Mouse (Mus musculus) gastrocnemius, adult 2 months (tissue): Measurements from ENCODE around the gene Prdm1. TPM values are rescaled to one million over a fixed set of nuclear protein-coding genes. Genes with fewer than 3 reads are reported as not detected.

Experiments
- DNase-seq: peaks from one replicate; pipeline ENCODE4 v3.0.0; 2022
- H3K27ac ChIP-seq: fragments of 200-600 bp; 2 replicates; pipeline ENCODE4 v1.8.1; 2022; ENCODE audit warnings: mild to moderate bottlenecking
- H3K4me3 ChIP-seq: fragments of 200-600 bp; 2 replicates; pipeline ENCODE4 v1.8.1; 2022; ENCODE audit warnings: mild to moderate bottlenecking, moderate library complexity
- CTCF ChIP-seq: fragments of 200-600 bp; IDR thresholded peaks from 2 replicates; pipeline ENCODE4 v1.8.1; 2022; ENCODE audit warnings: antibody characterized with exemption, mild to moderate bottlenecking, moderate library complexity
- intact Hi-C: fragments of 180-260 bp; cut with DNase I; formaldehyde crosslinking; loops from one replicate; pipeline ENCODE4 v1.15.1; 2025
- total RNA-seq, 2 experiments: library from RNA; stranded (reverse); gene quantifications; 2 replicates each; pipeline ENCODE4 v1.2.3; 2021

Gene Prdm1
- total RNA-seq, 2 experiments from 2014 or later = 0.10 to 0.39 TPM

- H3K27ac ChIP-seq = peak overlapping the region; percentile 63
- intact Hi-C loops = loop anchor here (5.0 kb wide), 4 partner anchors 68 to 588 kb away; partner anchors contain the start of gene Prdm1
- H3K4me3 ChIP-seq = peak overlapping the region; percentile 86
- TF ChIP-seq CTCF = no peak
- DNase-seq = no peak
Observed at GRCm38 (mm10) chr10:44459321-44460000, 68.8 kb downstream of the Prdm1 start.

DNA sequence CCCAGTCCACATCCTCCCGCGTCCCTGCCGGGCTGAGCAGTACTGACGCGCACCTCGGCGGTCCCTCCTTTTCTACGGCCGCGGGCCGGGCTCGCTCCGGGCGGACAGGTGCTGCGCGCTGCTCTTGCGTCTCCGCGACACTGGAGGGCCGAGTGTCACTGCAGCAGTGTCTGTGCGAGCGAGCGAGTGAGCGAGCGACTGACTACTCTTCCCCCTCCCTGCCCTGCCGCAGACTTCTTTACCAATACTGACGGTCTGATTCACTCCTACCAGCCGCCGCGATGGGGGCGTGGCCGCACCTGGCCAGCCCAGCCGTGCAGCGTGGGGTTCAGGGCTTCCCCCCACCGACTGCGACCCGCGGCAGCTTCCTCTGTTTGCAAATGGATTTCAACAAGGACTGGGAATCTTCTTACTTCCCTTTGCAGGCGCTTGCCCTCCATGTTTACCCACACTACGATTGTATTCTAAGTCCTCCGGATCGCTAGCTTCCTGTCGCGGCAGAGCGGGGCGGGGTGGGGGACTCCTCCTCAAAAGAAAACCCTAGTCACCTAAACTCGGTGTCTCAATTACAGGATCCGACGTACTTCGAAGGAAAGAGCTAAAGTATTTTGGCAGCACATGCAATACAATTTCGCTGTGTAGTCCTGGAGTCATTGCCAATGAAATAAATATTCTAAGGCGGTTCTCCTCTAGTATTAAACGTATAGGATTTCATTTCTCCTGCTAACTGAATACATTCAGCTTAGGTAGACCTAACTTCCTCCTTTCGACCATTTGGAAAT, 69.6 kb downstream of the Prdm1 start:
- intact Hi-C loops = loop anchor here (5.0 kb wide), 4 partner anchors 69 to 589 kb away; partner anchors contain the start of gene Prdm1
- DNase-seq = peak; percentile 75
- H3K4me3 ChIP-seq = peak overlapping the region; percentile 86
- TF ChIP-seq CTCF = peak; percentile 47
- peak overlapping the region; percentile 63 for H3K27ac ChIP-seq

DNA sequence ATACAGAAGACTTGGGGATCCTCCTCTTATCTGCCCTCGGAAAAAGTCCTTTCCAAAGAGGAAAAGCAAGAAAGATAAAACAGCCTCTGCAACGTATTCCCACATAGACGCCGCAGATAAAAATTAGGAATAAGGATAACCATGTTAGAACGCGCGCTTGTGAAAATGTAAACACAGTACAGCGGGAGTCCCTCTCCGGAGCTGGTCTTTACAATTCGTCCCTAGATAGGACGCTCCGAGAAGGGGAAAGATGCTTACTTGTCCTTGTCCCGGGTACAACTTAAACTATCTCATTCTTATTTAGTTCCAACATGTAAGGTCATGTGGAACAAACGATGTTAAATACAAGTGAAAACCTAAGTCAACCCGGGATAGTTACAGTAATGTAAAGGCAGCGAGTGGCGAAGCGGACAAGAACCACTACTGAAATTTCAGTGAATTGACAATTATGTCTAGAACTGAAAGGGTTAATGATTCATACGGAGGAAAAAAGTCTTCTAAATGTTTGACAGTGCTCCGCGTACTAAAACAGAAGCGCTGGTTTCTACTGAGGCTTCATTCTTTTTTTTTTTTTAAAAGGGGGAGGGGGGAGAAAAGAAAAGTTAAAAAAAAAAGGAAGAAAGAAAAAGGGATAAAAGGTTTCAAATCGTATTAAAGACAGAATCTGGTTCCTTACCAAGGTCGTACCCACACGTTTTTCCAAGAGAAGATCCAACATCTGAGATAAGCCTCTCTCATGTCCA, 70.3 kb downstream of the Prdm1 start:
- intact Hi-C loops = loop anchor here (5.0 kb wide), 4 partner anchors 69 to 589 kb away; partner anchors contain the start of gene Prdm1
- Histone ChIP-seq H3K4me3 (peak overlapping the region; percentile 86), H3K27ac (peak overlapping the region; percentile 67)
- no peak for TF ChIP-seq CTCF
- no peak for DNase-seq

DNA sequence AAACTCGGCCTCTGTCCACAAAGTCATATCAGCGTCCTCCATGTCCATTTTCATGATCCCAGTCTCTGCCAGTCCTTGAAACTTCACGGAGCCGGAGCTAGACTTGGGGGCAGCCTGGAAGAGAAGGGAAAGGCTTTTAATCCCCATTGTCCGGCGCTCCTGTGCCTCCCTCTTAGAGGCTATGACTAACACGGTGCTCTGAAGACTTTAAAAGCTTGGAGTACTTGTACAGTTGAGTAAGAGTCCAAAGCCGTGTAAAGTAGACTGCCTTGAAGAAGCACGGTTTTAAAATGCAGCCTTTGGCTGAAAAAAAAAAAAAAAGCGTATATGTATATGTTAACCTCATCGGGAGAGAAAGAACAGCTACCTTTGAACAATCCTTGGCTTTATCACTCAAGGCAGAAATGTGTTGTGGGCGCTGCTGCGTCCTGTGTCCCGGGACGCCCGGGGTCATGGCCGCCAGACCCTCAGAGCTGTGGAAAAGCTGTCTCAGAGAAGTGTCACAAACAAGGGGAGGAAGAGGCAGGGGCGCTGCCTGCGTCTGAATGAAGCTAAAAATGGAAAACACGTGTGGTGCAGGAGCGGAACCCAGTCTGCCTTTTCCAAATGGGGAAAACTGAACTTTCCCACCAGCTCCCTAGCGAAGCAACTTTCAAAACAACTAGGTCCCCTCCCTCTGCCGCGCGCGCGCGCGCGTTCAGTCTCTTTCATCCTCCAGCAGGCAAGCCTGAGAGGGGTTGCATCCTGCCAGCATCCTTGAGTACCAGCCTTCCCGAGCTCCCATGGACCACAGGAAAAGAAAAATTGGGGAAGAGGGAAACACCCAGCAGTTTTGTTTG, 71.3 kb downstream of the Prdm1 start:
- H3K4me3 ChIP-seq = peak overlapping the region; percentile 86
- peak; percentile 40 for DNase-seq
- no peak for TF ChIP-seq CTCF
- H3K27ac ChIP-seq = peak overlapping the region; percentile 67
- intact Hi-C loops = loop anchor here (5.0 kb wide), 4 partner anchors 70 to 590 kb away; partner anchors contain the start of gene Prdm1

DNA sequence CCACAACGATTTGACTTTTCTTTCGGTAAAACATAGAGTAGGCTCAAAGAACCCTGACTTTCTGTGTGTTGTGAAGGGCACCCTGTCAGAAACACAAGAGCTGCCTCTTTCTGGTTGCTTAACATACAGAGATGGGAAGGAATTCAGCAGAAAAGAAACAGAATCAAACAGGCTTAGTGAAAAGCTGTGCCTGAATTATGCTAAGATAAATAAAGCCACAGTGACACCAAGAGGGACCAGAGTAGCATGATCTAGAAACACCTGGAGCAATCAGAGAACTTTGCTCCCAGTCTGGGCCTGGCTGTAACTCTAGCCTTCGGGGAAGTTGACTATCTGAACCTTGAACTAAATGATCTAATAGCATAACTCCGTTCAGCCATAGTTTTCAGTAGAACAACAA, 73.5 kb downstream of the Prdm1 start:
- Histone ChIP-seq H3K4me3 (peak overlapping the region; percentile 86), H3K27ac (peak overlapping the region; percentile 67)
- TF ChIP-seq CTCF = peak; percentile 48
- DNase-seq = no peak
- intact Hi-C loops = loop anchor here (2.0 to 5.0 kb wide), 5 partner anchors 73 to 593 kb away; partner anchors contain the start of gene Prdm1

DNA sequence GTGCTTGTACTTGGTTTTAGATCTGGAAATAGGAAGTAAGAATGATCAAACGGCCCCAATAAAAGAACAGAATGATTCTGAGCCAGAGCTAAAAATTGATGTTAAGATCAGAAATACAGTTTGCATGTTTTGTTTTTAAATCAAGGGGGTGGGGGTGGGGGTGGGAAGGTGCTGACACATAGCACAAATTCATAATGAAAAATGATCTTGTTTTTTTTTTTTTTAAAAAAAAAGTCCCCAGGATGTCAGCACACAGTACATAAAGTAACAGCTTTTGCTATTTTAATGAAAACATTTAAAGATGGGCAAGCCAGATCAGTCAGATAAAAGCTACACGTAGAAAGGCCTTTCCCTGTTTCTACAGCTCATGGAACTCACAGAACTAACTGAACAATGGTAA, 74.2 kb downstream of the Prdm1 start:
- no peak for DNase-seq
- intact Hi-C loops = loop anchor here (2.0 kb wide), 1 partner anchor 161 kb away; no protein-coding TSS in a partner anchor
- Histone ChIP-seq H3K27ac (0 out of 2 replicates have a peak overlapping the region, but pooled peaks have one; percentile 67), H3K4me3 (no peak overlapping the region; the same call in 1 of the 2 replicates)
- TF ChIP-seq CTCF = no peak

DNA sequence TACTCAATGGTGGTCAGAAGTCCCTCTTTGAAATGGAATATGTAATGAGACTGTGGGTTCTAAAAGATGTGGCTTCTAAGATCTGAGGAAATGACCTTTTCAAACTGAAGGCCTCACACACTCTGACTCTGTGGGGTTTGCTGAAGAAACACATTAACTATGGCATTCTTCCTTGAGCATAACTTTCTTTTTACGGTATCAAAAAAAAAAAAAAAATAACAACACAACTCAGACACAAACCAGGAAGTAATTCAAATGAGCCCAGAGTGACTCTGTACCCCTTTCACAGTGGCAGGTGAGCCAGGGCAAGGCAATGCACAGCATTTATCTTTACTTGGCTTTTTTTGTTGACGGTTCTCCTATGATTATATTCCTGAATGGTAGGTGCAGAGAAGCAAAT, 77.5 kb downstream of the Prdm1 start:
- H3K27ac ChIP-seq = no peak overlapping the region
- DNase-seq = no peak
- intact Hi-C loops = no loop called here
- H3K4me3 ChIP-seq = no peak overlapping the region
- TF ChIP-seq CTCF = no peak

DNA sequence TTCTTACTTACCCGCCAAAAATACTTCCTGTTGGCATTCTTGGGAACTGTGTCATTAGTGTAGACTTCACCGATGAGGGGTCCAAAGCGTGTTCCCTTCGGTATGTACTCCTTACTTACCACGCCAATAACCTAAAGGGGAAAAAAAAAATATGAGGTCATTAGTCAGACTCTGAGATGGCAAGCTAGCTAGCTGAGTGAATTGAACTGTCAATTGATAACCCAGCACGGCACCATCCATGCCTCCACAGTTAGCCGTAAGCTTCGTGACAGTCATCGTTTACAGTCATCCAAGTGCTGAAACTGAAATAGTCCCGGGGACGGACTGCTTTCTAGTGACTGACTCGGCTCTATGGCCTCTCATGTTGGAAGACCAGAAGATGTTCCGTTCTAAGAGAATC, 78.2 kb downstream of the Prdm1 start:
- no peak for TF ChIP-seq CTCF
- Histone ChIP-seq H3K4me3 (no peak overlapping the region), H3K27ac (no peak overlapping the region)
- DNase-seq = no peak
- intact Hi-C loops = no loop called here

DNA sequence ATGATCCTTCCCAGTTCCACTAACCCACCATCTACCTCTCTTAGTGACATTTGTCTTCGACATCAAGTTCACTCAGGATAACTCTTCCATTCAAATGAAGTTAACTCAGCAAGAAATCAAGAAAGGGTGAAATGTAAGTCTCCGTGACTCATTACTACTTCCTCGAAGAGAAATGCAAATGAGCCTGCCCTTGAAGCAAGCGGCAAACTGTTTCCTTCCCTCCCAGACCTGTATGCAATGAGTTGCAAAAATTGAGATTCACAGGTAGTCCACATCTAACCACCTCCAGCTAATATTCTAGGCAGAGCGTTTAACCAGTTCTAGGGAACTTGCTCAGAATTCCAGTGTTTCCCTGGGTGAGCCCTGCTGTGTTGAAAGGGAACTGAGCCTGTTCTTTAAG, 78.6 kb downstream of the Prdm1 start:
- H3K27ac ChIP-seq = no peak overlapping the region
- no peak for TF ChIP-seq CTCF
- H3K4me3 ChIP-seq = no peak overlapping the region
- DNase-seq = no peak
- intact Hi-C loops = no loop called here

DNA sequence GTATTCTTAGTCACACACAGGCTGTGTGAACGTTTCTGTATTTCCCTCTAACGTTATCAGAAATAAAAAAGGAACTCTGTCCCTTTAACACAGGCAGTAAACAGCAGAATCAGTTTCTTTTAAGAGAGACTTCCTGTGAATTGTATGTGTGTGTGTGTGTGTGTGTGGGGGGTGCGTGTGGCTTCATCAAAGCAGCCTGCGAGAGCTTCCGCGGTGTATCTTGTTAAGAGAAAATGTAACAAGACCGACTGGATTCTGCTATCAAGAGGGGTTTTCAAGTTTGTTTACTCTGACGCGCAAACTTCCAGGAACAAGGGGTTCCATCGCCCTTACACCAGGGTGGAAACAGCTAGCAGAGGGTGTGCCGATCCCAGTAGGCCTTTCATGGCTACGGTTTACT, 80.1 kb downstream of the Prdm1 start:
- peak overlapping the region; percentile 50 for H3K27ac ChIP-seq
- TF ChIP-seq CTCF = no peak
- intact Hi-C loops = no loop called here
- peak overlapping the region; percentile 55 for H3K4me3 ChIP-seq
- no peak for DNase-seq

DNA sequence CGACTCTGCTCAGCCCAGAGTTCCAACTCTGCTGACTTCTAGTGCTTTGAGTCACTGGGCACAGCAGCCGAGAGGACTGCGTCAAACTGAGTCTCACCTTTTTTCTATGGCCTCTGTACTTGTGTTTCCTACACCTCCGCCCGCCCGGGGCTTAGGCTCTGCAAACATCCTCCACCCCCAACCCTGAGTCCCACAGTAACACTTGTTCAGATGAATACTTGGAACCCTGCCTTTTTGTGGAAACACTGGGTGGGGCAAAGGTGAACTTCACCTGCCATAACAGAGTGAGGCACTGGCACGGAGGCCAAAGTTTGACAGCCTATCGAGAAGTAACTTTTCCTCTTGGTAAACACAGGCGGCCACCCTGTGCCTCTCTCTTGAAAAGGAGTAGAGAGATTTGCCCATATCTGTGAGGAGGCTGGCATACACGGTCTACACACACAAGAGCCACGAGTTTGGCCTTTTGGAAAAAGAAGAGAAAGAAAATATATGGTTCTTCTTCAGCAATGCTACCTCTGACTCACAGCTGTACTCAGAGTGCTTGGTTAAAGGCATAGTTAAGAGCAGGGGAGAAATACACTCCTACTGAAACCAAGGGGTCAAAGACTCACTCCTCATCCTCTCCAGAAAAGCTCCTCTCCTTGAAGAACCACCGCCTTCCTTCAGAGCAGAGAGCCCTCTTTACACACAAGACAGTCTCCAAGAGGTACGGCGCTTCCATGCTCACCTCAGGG, 80.7 kb downstream of the Prdm1 start:
- peak overlapping the region; percentile 50 for H3K27ac ChIP-seq
- no peak for DNase-seq
- H3K4me3 ChIP-seq = peak overlapping the region; percentile 55
- intact Hi-C loops = no loop called here
- no peak for TF ChIP-seq CTCF
